Mouse (Mus musculus): ENCODE measurements at regions not wholly inside any gene's neighbourhood (a gene's known extent, or its start where the extent isn't known, plus 50 kb on each side); places are given as distances from the start of the nearest gene placed in this dataset.
"Not testable (repeated sequence)": the region's sequence is repeated elsewhere in the genome, so short reads cannot be mapped to it uniquely, and the experiment has no call there.

GRCm38 (mm10) chr1:185951163-185951562 is 165.9 kb downstream of the Lyplal1 start:
- WGBS, result 88% methylated on average over 1 of the region's 1 CpGs
- H3K9me3 ChIP-seq (ENCODE audit: control insufficient read depth, low read length), result no peaks in the 10 kb centered on the region
- no peak overlapping the region for H3K4me3 ChIP-seq (ENCODE audit: low read depth, low read length)
- H3K27ac ChIP-seq (ENCODE audit: low read depth, low read length), result no peak overlapping the region
- no peaks in the 10 kb centered on the region for H3K4me1 ChIP-seq (ENCODE audit: control insufficient read depth, insufficient read depth, low read length)
- no peak overlapping the region for H3K4me2 ChIP-seq
- H3K9ac ChIP-seq (ENCODE audit: low read length), result no peak overlapping the region
- DNase-seq (ENCODE audit: low spot score, missing footprints) (no peak), ATAC-seq (ENCODE audit: low FRiP score) (no peak)
- H3K36me3 ChIP-seq (ENCODE audit: control insufficient read depth, insufficient read depth, low read length), result no peaks in the 10 kb centered on the region
- H3K27me3 ChIP-seq (ENCODE audit: control insufficient read depth, insufficient read depth, low read length), result no peaks in the 10 kb centered on the region

- not testable (repeated sequence) for ATAC-seq (ENCODE audit: low FRiP score)
- WGBS, result 14% methylated on average over 1 of the region's 1 CpGs
Observed at GRCm38 (mm10) chr1:185955821-185956220, 161.3 kb downstream of the Lyplal1 start.

GRCm38 (mm10) chr1:185957557-185957956 is 159.6 kb downstream of the Lyplal1 start:
- no peaks in the 10 kb centered on the region for H3K36me3 ChIP-seq (ENCODE audit: control insufficient read depth, insufficient read depth, low read length)
- no peaks in the 10 kb centered on the region for H3K27me3 ChIP-seq (ENCODE audit: control insufficient read depth, insufficient read depth, low read length)
- no peak overlapping the region for H3K4me3 ChIP-seq (ENCODE audit: low read depth, low read length)
- H3K9me3 ChIP-seq (ENCODE audit: control insufficient read depth, low read length), result no peaks in the 10 kb centered on the region
- no peaks in the 10 kb centered on the region for H3K4me1 ChIP-seq (ENCODE audit: control insufficient read depth, insufficient read depth, low read length)
- H3K9ac ChIP-seq (ENCODE audit: low read length), result no peak overlapping the region
- 87% methylated on average over 3 of the region's 3 CpGs for WGBS
- DNase-seq (ENCODE audit: low spot score, missing footprints) (no peak), ATAC-seq (ENCODE audit: low FRiP score) (no peak)
- H3K27ac ChIP-seq (ENCODE audit: low read depth, low read length), result no peak overlapping the region
- H3K4me2 ChIP-seq, result no peak overlapping the region

More at GRCm38 (mm10) chr1:185955821-185956220, 161.3 kb downstream of the Lyplal1 start:
- not testable (repeated sequence) for DNase-seq (ENCODE audit: low spot score, missing footprints); H3K36me3 ChIP-seq (ENCODE audit: control insufficient read depth, insufficient read depth, low read length); H3K9me3 ChIP-seq (ENCODE audit: control insufficient read depth, low read length); H3K27ac ChIP-seq (ENCODE audit: low read depth, low read length); H3K4me3 ChIP-seq (ENCODE audit: low read depth, low read length); H3K4me1 ChIP-seq (ENCODE audit: control insufficient read depth, insufficient read depth, low read length); H3K9ac ChIP-seq (ENCODE audit: low read length); H3K4me2 ChIP-seq; H3K27me3 ChIP-seq (ENCODE audit: control insufficient read depth, insufficient read depth, low read length)

- Histone ChIP-seq H3K27ac (ENCODE audit: low read depth, low read length) (no peak overlapping the region), H3K4me2 (no peak overlapping the region), H3K36me3 (ENCODE audit: control insufficient read depth, insufficient read depth, low read length) (no peaks in the 10 kb centered on the region), H3K4me3 (ENCODE audit: low read depth, low read length) (no peak overlapping the region), H3K27me3 (ENCODE audit: control insufficient read depth, insufficient read depth, low read length) (no peaks in the 10 kb centered on the region), H3K9ac (ENCODE audit: low read length) (no peak overlapping the region), H3K9me3 (ENCODE audit: control insufficient read depth, low read length) (no peaks in the 10 kb centered on the region), H3K4me1 (ENCODE audit: control insufficient read depth, insufficient read depth, low read length) (no peaks in the 10 kb centered on the region)
- DNase-seq (ENCODE audit: low spot score, missing footprints), result no peak
- ATAC-seq (ENCODE audit: low FRiP score), result no peak
- WGBS, result 78% methylated on average over 10 of the region's 10 CpGs
Observed at GRCm38 (mm10) chr1:185958276-185958675, 158.8 kb downstream of the Lyplal1 start.

- H3K4me1 ChIP-seq (ENCODE audit: control insufficient read depth, insufficient read depth, low read length), result no peaks in the 10 kb centered on the region
- no peaks in the 10 kb centered on the region for H3K27me3 ChIP-seq (ENCODE audit: control insufficient read depth, insufficient read depth, low read length)
- H3K4me3 ChIP-seq (ENCODE audit: low read depth, low read length), result no peak overlapping the region
- H3K9ac ChIP-seq (ENCODE audit: low read length), result no peak overlapping the region
- no peak overlapping the region for H3K4me2 ChIP-seq
- DNase-seq (ENCODE audit: low spot score, missing footprints), result no peak
- 91% methylated on average over 3 of the region's 3 CpGs for WGBS
- no peak for ATAC-seq (ENCODE audit: low FRiP score)
- no peak overlapping the region for H3K27ac ChIP-seq (ENCODE audit: low read depth, low read length)
- no peaks in the 10 kb centered on the region for H3K9me3 ChIP-seq (ENCODE audit: control insufficient read depth, low read length)
- H3K36me3 ChIP-seq (ENCODE audit: control insufficient read depth, insufficient read depth, low read length), result no peaks in the 10 kb centered on the region
Observed at GRCm38 (mm10) chr1:185962606-185963005, 154.5 kb downstream of the Lyplal1 start.

GRCm38 (mm10) chr1:185963773-185964172 is 153.3 kb downstream of the Lyplal1 start:
- Histone ChIP-seq H3K4me2 (no peak overlapping the region), H3K4me1 (ENCODE audit: control insufficient read depth, insufficient read depth, low read length) (no peaks in the 10 kb centered on the region), H3K36me3 (ENCODE audit: control insufficient read depth, insufficient read depth, low read length) (no peaks in the 10 kb centered on the region), H3K4me3 (ENCODE audit: low read depth, low read length) (no peak overlapping the region), H3K27me3 (ENCODE audit: control insufficient read depth, insufficient read depth, low read length) (no peaks in the 10 kb centered on the region), H3K27ac (ENCODE audit: low read depth, low read length) (no peak overlapping the region), H3K9me3 (ENCODE audit: control insufficient read depth, low read length) (no peaks in the 10 kb centered on the region), H3K9ac (ENCODE audit: low read length) (no peak overlapping the region)
- 90% methylated on average over 2 of the region's 2 CpGs for WGBS
- DNase-seq (ENCODE audit: low spot score, missing footprints) (no peak), ATAC-seq (ENCODE audit: low FRiP score) (no peak)

GRCm38 (mm10) chr1:185964426-185964825 is 152.7 kb downstream of the Lyplal1 start:
- Histone ChIP-seq H3K27me3 (ENCODE audit: control insufficient read depth, insufficient read depth, low read length) (no peaks in the 10 kb centered on the region), H3K36me3 (ENCODE audit: control insufficient read depth, insufficient read depth, low read length) (no peaks in the 10 kb centered on the region), H3K27ac (ENCODE audit: low read depth, low read length) (no peak overlapping the region), H3K4me3 (ENCODE audit: low read depth, low read length) (no peak overlapping the region), H3K9ac (ENCODE audit: low read length) (no peak overlapping the region), H3K9me3 (ENCODE audit: control insufficient read depth, low read length) (no peaks in the 10 kb centered on the region), H3K4me1 (ENCODE audit: control insufficient read depth, insufficient read depth, low read length) (no peaks in the 10 kb centered on the region), H3K4me2 (no peak overlapping the region)
- DNase-seq (ENCODE audit: low spot score, missing footprints) (no peak), ATAC-seq (ENCODE audit: low FRiP score) (no peak)
- 85% methylated on average over 6 of the region's 6 CpGs for WGBS

GRCm38 (mm10) chr1:185967227-185967626 is 149.9 kb downstream of the Lyplal1 start:
- H3K4me3 ChIP-seq (ENCODE audit: low read depth, low read length), result no peak overlapping the region
- no peaks in the 10 kb centered on the region for H3K36me3 ChIP-seq (ENCODE audit: control insufficient read depth, insufficient read depth, low read length)
- DNase-seq (ENCODE audit: low spot score, missing footprints), result no peak
- H3K9me3 ChIP-seq (ENCODE audit: control insufficient read depth, low read length), result no peaks in the 10 kb centered on the region
- H3K4me2 ChIP-seq, result no peak overlapping the region
- 87% methylated on average over 4 of the region's 4 CpGs for WGBS
- ATAC-seq (ENCODE audit: low FRiP score), result no peak
- H3K9ac ChIP-seq (ENCODE audit: low read length), result no peak overlapping the region
- H3K27me3 ChIP-seq (ENCODE audit: control insufficient read depth, insufficient read depth, low read length), result no peaks in the 10 kb centered on the region
- no peak overlapping the region for H3K27ac ChIP-seq (ENCODE audit: low read depth, low read length)
- H3K4me1 ChIP-seq (ENCODE audit: control insufficient read depth, insufficient read depth, low read length), result no peaks in the 10 kb centered on the region

GRCm38 (mm10) chr1:185967816-185968215 is 149.3 kb downstream of the Lyplal1 start:
- WGBS, result 84% methylated on average over 6 of the region's 6 CpGs
- no peak overlapping the region for H3K27ac ChIP-seq (ENCODE audit: low read depth, low read length)
- DNase-seq (ENCODE audit: low spot score, missing footprints) (no peak), ATAC-seq (ENCODE audit: low FRiP score) (no peak)
- no peaks in the 10 kb centered on the region for H3K36me3 ChIP-seq (ENCODE audit: control insufficient read depth, insufficient read depth, low read length)
- no peaks in the 10 kb centered on the region for H3K4me1 ChIP-seq (ENCODE audit: control insufficient read depth, insufficient read depth, low read length)
- H3K9me3 ChIP-seq (ENCODE audit: control insufficient read depth, low read length), result no peaks in the 10 kb centered on the region
- H3K27me3 ChIP-seq (ENCODE audit: control insufficient read depth, insufficient read depth, low read length), result no peaks in the 10 kb centered on the region
- no peak overlapping the region for H3K4me2 ChIP-seq
- no peak overlapping the region for H3K9ac ChIP-seq (ENCODE audit: low read length)
- H3K4me3 ChIP-seq (ENCODE audit: low read depth, low read length), result no peak overlapping the region

- Histone ChIP-seq H3K4me3 (ENCODE audit: low read depth, low read length) (no peak overlapping the region), H3K36me3 (ENCODE audit: control insufficient read depth, insufficient read depth, low read length) (no peaks in the 10 kb centered on the region), H3K9me3 (ENCODE audit: control insufficient read depth, low read length) (no peaks in the 10 kb centered on the region), H3K27me3 (ENCODE audit: control insufficient read depth, insufficient read depth, low read length) (no peaks in the 10 kb centered on the region), H3K4me2 (no peak overlapping the region), H3K4me1 (ENCODE audit: control insufficient read depth, insufficient read depth, low read length) (no peaks in the 10 kb centered on the region), H3K9ac (ENCODE audit: low read length) (no peak overlapping the region), H3K27ac (ENCODE audit: low read depth, low read length) (no peak overlapping the region)
- 76% methylated on average over 3 of the region's 3 CpGs for WGBS
- ATAC-seq (ENCODE audit: low FRiP score), result no peak
- no peak for DNase-seq (ENCODE audit: low spot score, missing footprints)
Observed at GRCm38 (mm10) chr1:185968642-185969041, 148.5 kb downstream of the Lyplal1 start.

Data from midbrain, embryonic 11.5 days (tissue).